Mouse (Mus musculus): ENCODE results near the gene 5730596B20Rik.

5730596B20Rik gene

GRCm38 (mm10) chr6:52201269-52201668 is 24.0 kb downstream of the 5730596B20Rik start:
- H3K27me3 ChIP-seq (ENCODE audit: insufficient read depth, low read length) = peaks cover 100% of the 10 kb centered on the region
- no peak overlapping the region for H3K4me3 ChIP-seq (replicated peaks; ENCODE audit: low read length)
- peaks cover 52% of the 10 kb centered on the region for H3K4me1 ChIP-seq (replicated peaks; ENCODE audit: low read depth, low read length)
- no peaks in the 10 kb centered on the region for H3K9me3 ChIP-seq (ENCODE audit: low read length)
- TF ChIP-seq POU5F1 (IDR thresholded peaks at IDR 0.05; ENCODE audit: borderline replicate concordance, low read length) (no peak), NANOG (IDR thresholded peaks at IDR 0.05; ENCODE audit: borderline replicate concordance, low read length) (no peak), CTCF (conservative IDR thresholded peaks at IDR 0.05; ENCODE audit: low read length) (no peak)
- H3K36me3 ChIP-seq (ENCODE audit: insufficient read depth, low read length) = no peaks in the 10 kb centered on the region

DNA sequence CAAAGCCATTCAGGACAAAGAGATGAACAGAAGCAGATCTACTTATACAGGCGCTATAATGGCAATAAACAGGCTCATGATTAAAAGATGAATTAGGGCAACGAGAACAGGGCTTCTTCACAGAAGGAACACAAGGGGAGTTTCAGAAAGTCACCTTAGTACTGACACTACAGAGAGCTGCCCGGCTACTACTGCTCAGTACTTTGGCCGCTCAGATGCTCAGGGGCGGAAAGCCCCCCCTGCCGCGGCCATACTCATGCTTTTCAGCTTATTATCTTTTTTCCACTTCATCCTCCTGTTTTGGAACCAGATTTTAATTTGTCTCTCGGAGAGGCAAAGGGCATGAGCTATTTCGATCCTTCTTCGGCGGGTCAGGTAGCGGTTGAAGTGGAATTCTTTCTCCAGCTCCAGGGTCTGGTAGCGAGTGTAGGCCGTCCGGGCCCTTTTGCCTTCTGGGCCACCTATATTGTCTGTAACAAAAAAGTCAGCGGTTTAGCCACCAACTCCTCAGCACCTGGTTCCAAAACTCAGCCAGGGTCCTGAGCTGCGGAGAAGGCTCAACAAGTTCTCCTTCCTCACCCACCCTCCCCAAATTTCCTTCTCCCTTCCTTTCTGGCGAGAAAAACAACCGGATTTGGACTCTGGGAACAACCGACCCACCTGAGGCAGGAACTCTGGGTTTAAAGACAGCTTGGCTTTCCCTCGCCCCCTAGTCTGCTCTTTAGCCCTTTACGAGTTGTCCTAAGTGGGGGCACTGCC is 25.2 kb downstream of the 5730596B20Rik start:
- peaks cover 100% of the 10 kb centered on the region for H3K27me3 ChIP-seq (ENCODE audit: insufficient read depth, low read length)
- H3K4me1 ChIP-seq (replicated peaks; ENCODE audit: low read depth, low read length) = peaks cover 46% of the 10 kb centered on the region
- H3K4me3 ChIP-seq (replicated peaks; ENCODE audit: low read length) = peak overlapping the region; percentile 78
- no peaks in the 10 kb centered on the region for H3K36me3 ChIP-seq (ENCODE audit: insufficient read depth, low read length)
- H3K9me3 ChIP-seq (ENCODE audit: low read length) = no peaks in the 10 kb centered on the region
- TF ChIP-seq POU5F1 (IDR thresholded peaks at IDR 0.05; ENCODE audit: borderline replicate concordance, low read length) = no peak
- TF ChIP-seq NANOG (IDR thresholded peaks at IDR 0.05; ENCODE audit: borderline replicate concordance, low read length) = no peak
- no peak for TF ChIP-seq CTCF (conservative IDR thresholded peaks at IDR 0.05; ENCODE audit: low read length)

- Histone ChIP-seq H3K4me3 (replicated peaks; ENCODE audit: low read length) (peak overlapping the region; percentile 78), H3K36me3 (ENCODE audit: insufficient read depth, low read length) (no peaks in the 10 kb centered on the region), H3K27me3 (ENCODE audit: insufficient read depth, low read length) (peaks cover 100% of the 10 kb centered on the region), H3K4me1 (replicated peaks; ENCODE audit: low read depth, low read length) (peaks cover 45% of the 10 kb centered on the region), H3K9me3 (ENCODE audit: low read length) (no peaks in the 10 kb centered on the region)
- TF ChIP-seq NANOG (IDR thresholded peaks at IDR 0.05; ENCODE audit: borderline replicate concordance, low read length) (no peak), CTCF (conservative IDR thresholded peaks at IDR 0.05; ENCODE audit: low read length) (no peak), POU5F1 (IDR thresholded peaks at IDR 0.05; ENCODE audit: borderline replicate concordance, low read length) (no peak)
Measured at GRCm38 (mm10) chr6:52203121-52203370, 25.7 kb downstream of the 5730596B20Rik start.

GRCm38 (mm10) chr6:52203371-52204049 is 26.2 kb downstream of the 5730596B20Rik start:
- H3K9me3 ChIP-seq (ENCODE audit: low read length) = no peaks in the 10 kb centered on the region
- H3K4me3 ChIP-seq (replicated peaks; ENCODE audit: low read length) = peak overlapping the region; percentile 78
- TF ChIP-seq CTCF (conservative IDR thresholded peaks at IDR 0.05; ENCODE audit: low read length) (no peak), NANOG (IDR thresholded peaks at IDR 0.05; ENCODE audit: borderline replicate concordance, low read length) (no peak), POU5F1 (IDR thresholded peaks at IDR 0.05; ENCODE audit: borderline replicate concordance, low read length) (no peak)
- no peaks in the 10 kb centered on the region for H3K36me3 ChIP-seq (ENCODE audit: insufficient read depth, low read length)
- peaks cover 49% of the 10 kb centered on the region for H3K4me1 ChIP-seq (replicated peaks; ENCODE audit: low read depth, low read length)
- peaks cover 100% of the 10 kb centered on the region for H3K27me3 ChIP-seq (ENCODE audit: insufficient read depth, low read length)

DNA sequence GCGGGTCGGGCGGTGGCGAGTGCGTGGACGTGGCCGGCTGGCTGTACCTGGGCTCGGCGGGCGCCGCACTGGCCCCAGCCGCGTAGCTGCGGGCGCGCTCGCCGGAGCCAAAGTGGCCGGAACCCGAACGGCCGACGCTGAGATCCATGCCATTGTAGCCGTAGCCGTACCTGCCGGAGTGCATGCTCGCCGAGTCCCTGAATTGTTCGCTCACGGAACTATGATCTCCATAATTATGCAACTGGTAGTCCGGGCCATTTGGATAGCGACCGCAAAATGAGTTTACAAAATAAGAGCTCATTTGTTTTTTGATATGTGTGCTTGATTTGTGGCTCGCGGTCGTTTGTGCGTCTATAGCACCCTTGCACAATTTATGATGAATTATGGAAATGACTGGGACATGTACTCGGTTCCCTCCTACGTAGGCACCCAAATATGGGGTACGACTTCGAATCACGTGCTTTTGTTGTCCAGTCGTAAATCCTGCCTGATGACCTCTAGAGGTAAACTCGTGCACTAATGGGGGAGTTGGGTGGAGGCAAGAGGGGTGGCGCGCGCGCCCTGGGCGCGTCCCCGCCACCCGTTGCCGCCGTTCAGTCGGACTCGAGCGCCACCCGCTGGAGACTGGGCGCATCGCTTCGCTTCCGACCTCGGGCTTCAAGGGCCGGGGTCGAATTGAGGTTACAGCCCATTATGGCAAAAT is 26.9 kb downstream of the 5730596B20Rik start, which contains the start of gene Hoxa5:
TSS of gene Hoxa5 (minus strand) at position 538 of the 703 bp plus-strand sequence.
- Histone ChIP-seq H3K4me3 (replicated peaks; ENCODE audit: low read length) (peak within 1 kb of the TSS; percentile 78), H3K36me3 (ENCODE audit: insufficient read depth, low read length) (no peaks in the 10 kb centered on the region), H3K9me3 (ENCODE audit: low read length) (no peaks in the 10 kb centered on the region), H3K27me3 (ENCODE audit: insufficient read depth, low read length) (peaks cover 99% of the 10 kb centered on the region), H3K4me1 (replicated peaks; ENCODE audit: low read depth, low read length) (peaks cover 55% of the 10 kb centered on the region)
- TF ChIP-seq CTCF (conservative IDR thresholded peaks at IDR 0.05; ENCODE audit: low read length) (peak; percentile 38), POU5F1 (IDR thresholded peaks at IDR 0.05; ENCODE audit: borderline replicate concordance, low read length) (no peak)

- TF ChIP-seq NANOG (IDR thresholded peaks at IDR 0.05; ENCODE audit: borderline replicate concordance, low read length) (no peak), CTCF (conservative IDR thresholded peaks at IDR 0.05; ENCODE audit: low read length) (no peak), POU5F1 (IDR thresholded peaks at IDR 0.05; ENCODE audit: borderline replicate concordance, low read length) (no peak)
- H3K9me3 ChIP-seq (ENCODE audit: low read length) = no peaks in the 10 kb centered on the region
- H3K27me3 ChIP-seq (ENCODE audit: insufficient read depth, low read length) = peaks cover 99% of the 10 kb centered on the region
- peaks cover 53% of the 10 kb centered on the region for H3K4me1 ChIP-seq (replicated peaks; ENCODE audit: low read depth, low read length)
- H3K36me3 ChIP-seq (ENCODE audit: insufficient read depth, low read length) = no peaks in the 10 kb centered on the region
- no peak overlapping the region for H3K4me3 ChIP-seq (replicated peaks; ENCODE audit: low read length)
Measured at GRCm38 (mm10) chr6:52205221-52205620, 27.9 kb downstream of the 5730596B20Rik start.

- H3K4me3 ChIP-seq (replicated peaks; ENCODE audit: low read length) = 0 out of 2 replicates have a peak overlapping the region, but pooled peaks have one; percentile 32
- peaks cover 98% of the 10 kb centered on the region for H3K27me3 ChIP-seq (ENCODE audit: insufficient read depth, low read length)
- no peak for TF ChIP-seq NANOG (IDR thresholded peaks at IDR 0.05; ENCODE audit: borderline replicate concordance, low read length)
- H3K9me3 ChIP-seq (ENCODE audit: low read length) = no peaks in the 10 kb centered on the region
- H3K36me3 ChIP-seq (ENCODE audit: insufficient read depth, low read length) = no peaks in the 10 kb centered on the region
- peaks cover 48% of the 10 kb centered on the region for H3K4me1 ChIP-seq (replicated peaks; ENCODE audit: low read depth, low read length)
Measured at GRCm38 (mm10) chr6:52205638-52206621, 28.6 kb downstream of the 5730596B20Rik start.
